Mouse (Mus musculus) MEL (cell line): ENCODE results near the gene Rab20. TPM values are rescaled to one million over a fixed set of nuclear protein-coding genes. Genes with fewer than 3 reads are reported as not detected.

Experiments used
- DNase-seq: peaks from one replicate; pipeline ENCODE4 v3.0.0; 2011; ENCODE audit warnings: low read depth, low spot score
- H3K27ac ChIP-seq: 2 replicates; pipeline ENCODE4 v1.5.1; 2012; ENCODE audit warnings: low read depth, mild to moderate bottlenecking, control low read depth, low read length, moderate library complexity; ENCODE audit not compliant: control insufficient read depth
- H3K27me3 ChIP-seq, 2 experiments: fragments of 150-350 bp in 1 of 2; sonication (generic) in 1 of 2; 2 replicates each; pipeline ENCODE4 v1.6.1; 2012; ENCODE audit warnings: low read length in 2 of 2, mild to moderate bottlenecking in 2 of 2, improper control_type of control experiment in 1 of 2, moderate library complexity in 1 of 2; ENCODE audit not compliant: insufficient read depth in 2 of 2, control insufficient read depth in 1 of 2
- H3K36me3 ChIP-seq, 2 experiments: 2 replicates each; pipeline ENCODE4 v1.6.1; 2012 to 2014; ENCODE audit warnings: low read length in 2 of 2, improper control_type of control experiment in 1 of 2, inconsistent platforms in 1 of 2, mild to moderate bottlenecking in 1 of 2; ENCODE audit not compliant: insufficient read depth in 2 of 2, control insufficient read depth in 1 of 2
- H3K4me1 ChIP-seq, 2 experiments: fragments of 150-350 bp in 1 of 2; sonication (generic) in 1 of 2; 2 replicates each; pipeline ENCODE4 v1.6.1; 2012; ENCODE audit warnings: low read length in 2 of 2, improper control_type of control experiment in 1 of 2, mild to moderate bottlenecking in 1 of 2; ENCODE audit not compliant: insufficient read depth in 2 of 2, control insufficient read depth in 1 of 2
- H3K4me3 ChIP-seq, 2 experiments: fragments of 150-350 bp in 1 of 2; sonication (generic) in 1 of 2; 2 replicates each; pipeline ENCODE4 v1.5.1; 2012; ENCODE audit warnings: low read depth in 2 of 2, low read length in 2 of 2, mild to moderate bottlenecking in 2 of 2, moderate library complexity in 2 of 2, control low read depth in 1 of 2, improper control_type of control experiment in 1 of 2; ENCODE audit not compliant: control insufficient read depth in 1 of 2, insufficient read depth in 1 of 2
- H3K79me2 ChIP-seq: 2 replicates; pipeline ENCODE4 v1.6.1; 2012; ENCODE audit warnings: mild to moderate bottlenecking, low read length, moderate library complexity; ENCODE audit not compliant: control insufficient read depth, poor library complexity, insufficient read depth
- H3K9ac ChIP-seq: 2 replicates; pipeline ENCODE4 v1.6.1; 2012; ENCODE audit warnings: low read depth, mild to moderate bottlenecking, control low read depth, low read length, moderate library complexity; ENCODE audit not compliant: control insufficient read depth, poor library complexity, severe bottlenecking
- H3K9me3 ChIP-seq: fragments of 150-350 bp; sonication (generic); replicated peaks from 2 replicates; pipeline ENCODE4 v1.6.1; 2012; ENCODE audit warnings: mild to moderate bottlenecking, low read length, improper control_type of control experiment, moderate library complexity; ENCODE audit not compliant: insufficient read depth
- BHLHE40 ChIP-seq: IDR thresholded peaks from 2 replicates; pipeline ENCODE4 v1.6.1; 2012; ENCODE audit warnings: low read depth, mild to moderate bottlenecking, inconsistent platforms, low read length, improper control_type of control experiment, borderline replicate concordance
- CHD1 ChIP-seq: IDR thresholded peaks from 2 replicates; pipeline ENCODE4 v1.6.1; 2012; ENCODE audit warnings: low read depth, mild to moderate bottlenecking, inconsistent platforms, low read length, improper control_type of control experiment
- CHD2 ChIP-seq: IDR thresholded peaks from 2 replicates; pipeline ENCODE4 v1.6.1; 2011; ENCODE audit warnings: low read length, improper control_type of control experiment
- CTCF ChIP-seq, 3 experiments: IDR thresholded peaks in 2 of 3; conservative IDR thresholded peaks in 1 of 3; 2 replicates each; pipeline ENCODE4 v1.5.1; 2011 to 2012; ENCODE audit warnings: low read length in 3 of 3, low read depth in 2 of 3, mild to moderate bottlenecking in 2 of 3, improper control_type of control experiment in 1 of 3, inconsistent platforms in 1 of 3, mixed read lengths in 1 of 3, moderate library complexity in 1 of 3; ENCODE audit not compliant: control insufficient read depth in 1 of 3, insufficient read depth in 1 of 3, poor library complexity in 1 of 3, severe bottlenecking in 1 of 3
- E2F4 ChIP-seq: IDR thresholded peaks from 2 replicates; pipeline ENCODE4 v1.6.1; 2011; ENCODE audit warnings: low read depth, low read length, improper control_type of control experiment, borderline replicate concordance
- ELF1 ChIP-seq: IDR thresholded peaks from 2 replicates; pipeline ENCODE4 v1.6.1; 2014; ENCODE audit warnings: low read depth, mild to moderate bottlenecking, inconsistent platforms, low read length, improper control_type of control experiment, moderate library complexity
- ETS1 ChIP-seq: IDR thresholded peaks from 2 replicates; pipeline ENCODE4 v1.6.1; 2012; ENCODE audit warnings: low read depth, mild to moderate bottlenecking, inconsistent platforms, low read length, improper control_type of control experiment, moderate library complexity
- GABPA ChIP-seq: IDR thresholded peaks from 2 replicates; pipeline ENCODE4 v1.6.1; 2012; ENCODE audit warnings: low read depth, mild to moderate bottlenecking, inconsistent platforms, low read length, improper control_type of control experiment, moderate library complexity
- GATA1 ChIP-seq: IDR thresholded peaks from 2 replicates; pipeline ENCODE4 v1.6.1; 2011; ENCODE audit warnings: low read depth, low read length, improper control_type of control experiment
- MAFK ChIP-seq: IDR thresholded peaks from 2 replicates; pipeline ENCODE4 v1.6.1; 2011; ENCODE audit warnings: low read depth, mild to moderate bottlenecking, low read length, improper control_type of control experiment, borderline replicate concordance
- MEF2A ChIP-seq: IDR thresholded peaks from 2 replicates; pipeline ENCODE4 v1.6.1; 2014; ENCODE audit warnings: low read depth, mild to moderate bottlenecking, inconsistent platforms, low read length, improper control_type of control experiment; ENCODE audit not compliant: poor library complexity, insufficient replicate concordance, severe bottlenecking; ENCODE audit errors: extremely low read depth
- MXI1 ChIP-seq: IDR thresholded peaks from 2 replicates; pipeline ENCODE4 v1.6.1; 2011; ENCODE audit warnings: mild to moderate bottlenecking, low read depth, low read length, improper control_type of control experiment
- MYB ChIP-seq: IDR thresholded peaks from 2 replicates; pipeline ENCODE4 v1.6.1; 2011; ENCODE audit warnings: mild to moderate bottlenecking, low read depth, low read length, improper control_type of control experiment
- NRF1 ChIP-seq: IDR thresholded peaks from 2 replicates; pipeline ENCODE4 v1.6.1; 2014; ENCODE audit warnings: low read depth, mild to moderate bottlenecking, inconsistent platforms, low read length, improper control_type of control experiment, moderate library complexity; ENCODE audit not compliant: poor library complexity, insufficient read depth, severe bottlenecking
- POLR2A ChIP-seq, 2 experiments: IDR thresholded peaks; 2 replicates each; pipeline ENCODE4 v1.6.1; 2011 to 2012; ENCODE audit warnings: low read length in 2 of 2, mild to moderate bottlenecking in 2 of 2, control low read depth in 1 of 2, improper control_type of control experiment in 1 of 2, low read depth in 1 of 2, moderate library complexity in 1 of 2; ENCODE audit not compliant: control insufficient read depth in 1 of 2, insufficient read depth in 1 of 2, poor library complexity in 1 of 2
- POLR2AphosphoS2 ChIP-seq: IDR thresholded peaks from 2 replicates; pipeline ENCODE4 v1.6.1; 2011; ENCODE audit warnings: low read length, improper control_type of control experiment
- POLR2AphosphoS5 ChIP-seq: IDR thresholded peaks from 2 replicates; pipeline ENCODE4 v1.6.1; 2012; ENCODE audit warnings: low read depth, borderline replicate concordance, mild to moderate bottlenecking, inconsistent platforms, low read length, moderate library complexity, mixed read lengths
- RAD21 ChIP-seq: IDR thresholded peaks from 2 replicates; pipeline ENCODE4 v1.6.1; 2011; ENCODE audit warnings: mild to moderate bottlenecking, low read depth, low read length, improper control_type of control experiment
- SMC3 ChIP-seq: IDR thresholded peaks from 2 replicates; pipeline ENCODE4 v1.6.1; 2011; ENCODE audit warnings: low read depth, low read length, improper control_type of control experiment
- TBP ChIP-seq: IDR thresholded peaks from 2 replicates; pipeline ENCODE4 v1.8.0; 2011; ENCODE audit warnings: low read depth, low read length, improper control_type of control experiment
- TCF12 ChIP-seq: IDR thresholded peaks from 2 replicates; pipeline ENCODE4 v1.6.1; 2014; ENCODE audit warnings: low read depth, mild to moderate bottlenecking, inconsistent platforms, low read length, improper control_type of control experiment, moderate library complexity
- UBTF ChIP-seq: IDR thresholded peaks from 2 replicates; pipeline ENCODE4 v1.6.1; 2012; ENCODE audit warnings: low read depth, mild to moderate bottlenecking, inconsistent platforms, low read length, improper control_type of control experiment, moderate library complexity, borderline replicate concordance; ENCODE audit not compliant: insufficient read depth
- USF1 ChIP-seq: IDR thresholded peaks from 2 replicates; pipeline ENCODE4 v1.6.1; 2014; ENCODE audit warnings: low read depth, mild to moderate bottlenecking, inconsistent platforms, low read length, improper control_type of control experiment, moderate library complexity
- USF2 ChIP-seq, 2 experiments: IDR thresholded peaks; 2 replicates each; pipeline ENCODE4 v1.6.1; 2011 to 2012; ENCODE audit warnings: improper control_type of control experiment in 2 of 2, low read length in 2 of 2, borderline replicate concordance in 1 of 2, inconsistent platforms in 1 of 2, low read depth in 1 of 2, mild to moderate bottlenecking in 1 of 2; ENCODE audit not compliant: insufficient read depth in 1 of 2
- ZMIZ1 ChIP-seq: IDR thresholded peaks from 2 replicates; pipeline ENCODE4 v1.6.1; 2012; ENCODE audit warnings: low read depth, mild to moderate bottlenecking, inconsistent platforms, low read length, improper control_type of control experiment, moderate library complexity
- ZNF384 ChIP-seq: IDR thresholded peaks from 2 replicates; pipeline ENCODE4 v1.6.1; 2012; ENCODE audit warnings: low read depth, mild to moderate bottlenecking, inconsistent platforms, low read length, improper control_type of control experiment
- polyA plus RNA-seq, 2 experiments: library from polyadenylated mRNA; stranded (reverse) in 1 of 2; unstranded in 1 of 2; fragments of >175 nt in 1 of 2; fragments of >200 nt in 1 of 2; gene quantifications; 2 replicates each; pipeline versions ENCODE4 v1.2.1 to v1.2.4; 2012; ENCODE audit warnings: low replicate concordance in 2 of 2, low read depth in 1 of 2; ENCODE audit not compliant: insufficient read length in 2 of 2, insufficient read depth in 1 of 2, missing spikeins in 1 of 2
- total RNA-seq: library from RNA; depleted of rRNA; stranded (reverse); fragments of 300-350 nt; gene quantifications from 2 replicates; pipeline ENCODE4 v1.2.3, GENCODE M21; 2012

Rab20 gene
- total and polyA plus RNA-seq, 3 experiments = 9.5 to 10.4 TPM; not detected in 1

DNA sequence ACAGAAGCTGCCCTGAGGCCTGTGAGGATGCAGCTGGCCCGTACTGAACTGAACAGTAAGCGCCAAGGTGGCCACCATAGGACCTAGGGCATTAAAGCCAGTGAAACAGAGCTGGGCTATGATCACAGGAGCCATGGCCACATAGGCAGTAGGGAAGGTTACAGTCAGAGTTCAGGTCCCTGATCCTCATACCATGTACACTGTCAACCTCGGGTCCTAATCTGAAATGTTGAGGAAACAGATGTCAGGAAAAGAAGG lies 13.9 kb downstream of the Rab20 start:
- DNase-seq = no peak
- Histone ChIP-seq H3K27ac (no peak overlapping the region), H3K27me3 (no peaks in the 10 kb centered on the region), H3K36me3 (peaks cover 0 to 5% of the 10 kb centered on the region in 2 experiments; a peak in 2 of 4 replicates), H3K4me3 (no peak overlapping the region), H3K4me1 (no peaks in the 10 kb centered on the region), H3K79me2 (no peaks in the 10 kb centered on the region), H3K9ac (no peak overlapping the region), H3K9me3 (no peaks in the 10 kb centered on the region)
- TF ChIP-seq ELF1 (no peak), POLR2AphosphoS5 (no peak), E2F4 (no peak), NRF1 (no peak), USF2 (IDR thresholded peaks at IDR 0.05; ENCODE audit: borderline replicate concordance in 1 of 2, insufficient read depth in 1 of 2, low read depth in 1 of 2, low read length in 2 of 2) (no peak), RAD21 (no peak), CHD2 (no peak), TBP (no peak), GABPA (no peak), GATA1 (no peak), POLR2A (IDR thresholded peaks at IDR 0.05; ENCODE audit: control insufficient read depth in 1 of 2, insufficient read depth in 1 of 2, low read depth in 1 of 2, low read length in 2 of 2, poor library complexity in 1 of 2) (no peak), MEF2A (no peak), MAFK (no peak), ETS1 (no peak), POLR2AphosphoS2 (no peak), SMC3 (no peak)

DNA sequence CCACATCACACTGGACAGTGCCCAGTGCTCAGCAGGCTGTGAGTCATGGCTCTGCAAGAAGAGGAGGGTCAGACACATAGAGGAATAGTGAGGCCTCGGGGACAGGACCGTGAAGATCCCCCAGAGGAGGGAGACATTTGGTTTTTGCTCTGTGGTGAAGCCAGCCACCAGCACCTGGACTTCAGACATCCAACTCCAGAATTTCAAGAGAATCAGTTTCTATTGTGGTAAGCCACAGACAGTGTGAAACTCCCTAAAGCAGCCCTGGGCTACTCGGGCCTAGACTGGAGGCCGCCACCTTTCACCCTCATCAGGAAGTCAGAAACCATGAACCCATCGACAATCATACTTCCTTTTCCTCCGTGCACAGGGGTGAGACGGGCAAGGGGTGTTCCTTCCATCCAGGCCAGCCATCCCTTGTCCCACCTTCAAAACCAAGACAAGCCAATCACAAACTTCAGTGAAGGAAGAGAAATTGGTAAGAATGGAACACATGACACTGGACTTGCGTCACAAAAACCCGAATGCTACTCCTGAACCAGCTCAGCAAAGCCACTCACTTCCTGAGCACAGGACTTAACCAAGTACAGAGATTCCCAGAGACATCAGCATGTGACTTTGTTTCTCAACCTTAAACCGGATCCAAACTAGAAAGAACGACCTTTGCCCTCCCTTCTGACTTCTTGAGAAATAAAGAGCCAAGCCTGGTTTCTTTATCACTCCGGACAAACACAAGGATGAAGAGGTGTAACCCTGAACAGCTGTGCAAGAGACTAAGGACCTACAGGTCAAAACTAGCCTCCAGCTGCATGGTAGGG lies 14.4 kb downstream of the Rab20 start:
- no peak overlapping the region for H3K27ac ChIP-seq
- H3K4me3 ChIP-seq = no peak overlapping the region

More for the DNA sequence above, 14.4 kb downstream of the Rab20 start:
- Histone ChIP-seq H3K27me3 (no peaks in the 10 kb centered on the region), H3K36me3 (peaks cover 0 to 5% of the 10 kb centered on the region in 2 experiments; a peak in 2 of 4 replicates), H3K9me3 (no peaks in the 10 kb centered on the region), H3K9ac (no peak overlapping the region), H3K79me2 (no peaks in the 10 kb centered on the region)
- TF ChIP-seq CTCF (IDR thresholded peaks at IDR 0.05 in 2 of 3, conservative IDR thresholded peaks at IDR 0.05 in 1 of 3; ENCODE audit: control insufficient read depth in 1 of 3, insufficient read depth in 1 of 3, low read depth in 2 of 3, low read length in 3 of 3, poor library complexity in 1 of 3, severe bottlenecking in 1 of 3) = no peak
- TF ChIP-seq MXI1 = no peak
- TF ChIP-seq ELF1 = no peak
- no peak for TF ChIP-seq SMC3
- TF ChIP-seq BHLHE40 = no peak
- no peak for TF ChIP-seq POLR2A (IDR thresholded peaks at IDR 0.05; ENCODE audit: control insufficient read depth in 1 of 2, insufficient read depth in 1 of 2, low read depth in 1 of 2, low read length in 2 of 2, poor library complexity in 1 of 2)
- TF ChIP-seq ZMIZ1 = no peak
- TF ChIP-seq POLR2AphosphoS2 = no peak
- no peak for TF ChIP-seq UBTF
- no peak for TF ChIP-seq ZNF384
- TF ChIP-seq TCF12 = no peak
- TF ChIP-seq CHD1 = no peak
- no peak for TF ChIP-seq MYB
- no peak for TF ChIP-seq USF1
- no peak for TF ChIP-seq NRF1
- TF ChIP-seq GABPA = no peak
- TF ChIP-seq MEF2A = no peak
- TF ChIP-seq, all 39 proteins: peak for 0
- no peaks in the 10 kb centered on the region for H3K4me1 ChIP-seq
- no peak for DNase-seq
